In the genomic region with DNA sequence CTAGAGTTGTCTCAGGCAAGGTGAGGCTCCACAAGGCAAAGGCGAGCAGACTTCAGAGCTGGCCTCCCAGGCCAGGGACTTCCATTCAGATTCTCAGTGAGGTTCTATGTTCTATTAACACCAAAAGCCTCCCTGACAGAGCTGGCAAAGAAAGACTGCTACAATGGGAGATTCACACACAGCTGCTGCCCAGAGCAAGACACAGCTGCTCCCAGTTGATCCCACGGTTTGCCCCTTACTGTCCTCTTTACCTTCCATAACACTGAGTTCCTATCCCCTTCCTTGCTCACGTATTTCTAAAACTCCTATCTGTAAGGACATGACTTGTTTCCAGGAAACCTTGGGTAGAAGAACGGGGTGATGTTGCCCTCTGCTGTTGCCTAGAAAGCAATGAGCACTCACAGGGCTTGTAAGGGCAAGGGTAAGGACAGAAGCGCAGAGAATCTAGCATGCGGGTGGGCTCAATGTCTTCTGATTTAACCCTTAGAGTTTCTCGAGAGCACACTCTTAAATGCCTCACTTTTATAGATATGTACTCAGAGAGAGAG, we compare ENCODE assay signal across 13 mouse cellular contexts.
DNase-seq lines count a peak whose midpoint lies in the region; ATAC-seq lines count a peak whose summit lies in the region.
"Had no signal": no experiment of that assay in that cellular context is flagged by ENCODE, and none has a peak within 500 bp of the region (broad histone marks: within the 10 kb centered on the region; RNA-seq: fewer than 3 reads in every experiment).

No protein-coding gene starts in this region.

- H3K4me1 ChIP-seq in embryonic facial prominence, embryonic 11.5 days (ENCODE audit: control insufficient read depth, insufficient read depth, low read length): no peaks in the 10 kb centered on the region
- peaks cover 9% of the 10 kb centered on the region for H3K4me1 ChIP-seq in embryonic facial prominence, embryonic 10.5 days
- no peaks in the 10 kb centered on the region for H3K4me1 ChIP-seq in midbrain, embryonic 14.5 days (ENCODE audit: control insufficient read depth, insufficient read depth, low read length)
- H3K4me1 ChIP-seq in midbrain, embryonic 15.5 days: no peaks in the 10 kb centered on the region
- H3K4me1 ChIP-seq: hindbrain, embryonic 15.5 days had no signal

- H3K4me3 ChIP-seq in embryonic facial prominence, embryonic 11.5 days (ENCODE audit: low read depth, low read length): no peak overlapping the region
- no peak overlapping the region for H3K4me3 ChIP-seq in embryonic facial prominence, embryonic 10.5 days
- H3K4me3 ChIP-seq in midbrain, embryonic 14.5 days (replicated peaks; ENCODE audit: low read depth, low read length): no peak overlapping the region
- no peak overlapping the region for H3K4me3 ChIP-seq in midbrain, embryonic 15.5 days
- H3K4me3 ChIP-seq: heart, embryonic 13.5 days; hindbrain, embryonic 15.5 days had no signal

- ATAC-seq in embryonic facial prominence, embryonic 11.5 days (replicated peaks; ENCODE audit: insufficient number of reproducible peaks, low FRiP score, low TSS enrichment, low read depth): no peak
- no peak for ATAC-seq in midbrain, embryonic 14.5 days (ENCODE audit: low FRiP score, low TSS enrichment)
- no peak for ATAC-seq in midbrain, embryonic 15.5 days (replicated peaks)

- no peaks in the 10 kb centered on the region for H3K36me3 ChIP-seq in embryonic facial prominence, embryonic 11.5 days (replicated peaks; ENCODE audit: control insufficient read depth, insufficient read depth, low read depth, low read length)
- H3K36me3 ChIP-seq in embryonic facial prominence, embryonic 10.5 days (replicated peaks): no peaks in the 10 kb centered on the region
- H3K36me3 ChIP-seq in midbrain, embryonic 14.5 days (ENCODE audit: control insufficient read depth, insufficient read depth, low read length): no peaks in the 10 kb centered on the region
- H3K36me3 ChIP-seq in midbrain, embryonic 15.5 days (replicated peaks): no peaks in the 10 kb centered on the region
- H3K36me3 ChIP-seq: heart, embryonic 13.5 days; hindbrain, embryonic 15.5 days had no signal

- H3K27me3 ChIP-seq in embryonic facial prominence, embryonic 11.5 days (ENCODE audit: control insufficient read depth, insufficient read depth, low read length): no peaks in the 10 kb centered on the region
- no peaks in the 10 kb centered on the region for H3K27me3 ChIP-seq in embryonic facial prominence, embryonic 10.5 days (replicated peaks; ENCODE audit: low read depth, poor library complexity, severe bottlenecking)
- H3K27me3 ChIP-seq in midbrain, embryonic 14.5 days (ENCODE audit: control insufficient read depth, insufficient read depth, low read length): no peaks in the 10 kb centered on the region
- no peaks in the 10 kb centered on the region for H3K27me3 ChIP-seq in midbrain, embryonic 15.5 days (replicated peaks)
- H3K27me3 ChIP-seq: heart, embryonic 13.5 days; hindbrain, embryonic 15.5 days had no signal

- no peak overlapping the region for H3K4me2 ChIP-seq in embryonic facial prominence, embryonic 11.5 days (ENCODE audit: low read depth, low read length)
- no peak overlapping the region for H3K4me2 ChIP-seq in midbrain, embryonic 14.5 days (ENCODE audit: low read length)
- H3K4me2 ChIP-seq in midbrain, embryonic 15.5 days: no peak overlapping the region
- H3K4me2 ChIP-seq: heart, embryonic 13.5 days; hindbrain, embryonic 15.5 days had no signal

- peak; percentile 12 for DNase-seq in embryonic facial prominence, embryonic 11.5 days (ENCODE audit: low spot score)
- no peak for DNase-seq in embryonic facial prominence, embryonic 10.5 days (ENCODE audit: low spot score)
- DNase-seq in kidney, postnatal 36 days: peak; percentile 3 to 10
- no peak for DNase-seq in kidney, adult 8-10 months
- peak; percentile 17 for DNase-seq in midbrain, embryonic 14.5 days
- no peak for DNase-seq in thymus, postnatal 10 days (ENCODE audit: low spot score in 2 of 2)
- DNase-seq in adrenal gland, postnatal 10 days: no peak
- DNase-seq: adrenal gland, postnatal 25 days; cerebellum, adult 18-20 months; right cerebral cortex, postnatal 4 days had no signal

- H3K9me3 ChIP-seq in embryonic facial prominence, embryonic 11.5 days (replicated peaks; ENCODE audit: control insufficient read depth, low read length): no peaks in the 10 kb centered on the region
- H3K9me3 ChIP-seq in embryonic facial prominence, embryonic 10.5 days: no peaks in the 10 kb centered on the region
- H3K9me3 ChIP-seq in midbrain, embryonic 14.5 days (ENCODE audit: control insufficient read depth, low read length): no peaks in the 10 kb centered on the region
- H3K9me3 ChIP-seq in midbrain, embryonic 15.5 days: no peaks in the 10 kb centered on the region
- H3K9me3 ChIP-seq: heart, embryonic 13.5 days; hindbrain, embryonic 15.5 days had no signal

- 64% methylated on average over 7 of the region's 7 CpGs for WGBS in embryonic facial prominence, embryonic 11.5 days
- WGBS in embryonic facial prominence, embryonic 10.5 days: 68% methylated on average over 7 of the region's 7 CpGs
- WGBS in midbrain, embryonic 14.5 days: 72% methylated on average over 7 of the region's 7 CpGs
- WGBS in midbrain, embryonic 15.5 days: 75% methylated on average over 7 of the region's 7 CpGs

- H3K27ac ChIP-seq in embryonic facial prominence, embryonic 11.5 days (replicated peaks; ENCODE audit: low read depth, low read length): no peak overlapping the region
- H3K27ac ChIP-seq in embryonic facial prominence, embryonic 10.5 days (replicated peaks): no peak overlapping the region
- H3K27ac ChIP-seq in midbrain, embryonic 14.5 days (replicated peaks; ENCODE audit: low read depth, low read length): no peak overlapping the region
- no peak overlapping the region for H3K27ac ChIP-seq in midbrain, embryonic 15.5 days
- H3K27ac ChIP-seq: heart, embryonic 13.5 days; hindbrain, embryonic 15.5 days had no signal

- H3K9ac ChIP-seq in embryonic facial prominence, embryonic 11.5 days (replicated peaks; ENCODE audit: low read length): no peak overlapping the region
- no peak overlapping the region for H3K9ac ChIP-seq in midbrain, embryonic 14.5 days (replicated peaks; ENCODE audit: low read length)
- H3K9ac ChIP-seq in midbrain, embryonic 15.5 days: no peak overlapping the region
- H3K9ac ChIP-seq: heart, embryonic 13.5 days; hindbrain, embryonic 15.5 days had no signal

Comparison
In these comparisons a context has a peak if more than half of its experiments do, and no peak if none do; other contexts are left out.
1. DNase-seq: peak in embryonic facial prominence, embryonic 11.5 days (single experiment), kidney, postnatal 36 days (2 of 2) and midbrain, embryonic 14.5 days (single experiment); none in embryonic facial prominence, embryonic 10.5 days (single experiment), kidney, adult 8-10 months (0 of 2), thymus, postnatal 10 days (0 of 2) and adrenal gland, postnatal 10 days (single experiment).